Mouse (Mus musculus) intestine, postnatal 0 days (tissue): Measurements from ENCODE around the gene Prkca. TPM values are rescaled to one million over a fixed set of nuclear protein-coding genes. Genes with fewer than 3 reads are reported as not detected.

Experiments used
- ATAC-seq: fragments of 200-750 bp; cut with Nextera tagmentation; 2 replicates; pipeline ENCODE4 v1.8.0; 2017; ENCODE audit warnings: mild to moderate bottlenecking, moderate TSS enrichment, moderate library complexity
- H3K27ac ChIP-seq: fragments of 300-500 bp; sonication (generic); 2 replicates; pipeline ENCODE4 v1.5.1; 2014; ENCODE audit warnings: mild to moderate bottlenecking, low read depth, low read length, moderate library complexity
- H3K27me3 ChIP-seq: fragments of 300-500 bp; sonication (generic); replicated peaks from 2 replicates; pipeline ENCODE4 v1.6.1; 2014; ENCODE audit warnings: low read length, mixed read lengths; ENCODE audit not compliant: control insufficient read depth, insufficient read depth
- H3K36me3 ChIP-seq: fragments of 300-500 bp; sonication (generic); 2 replicates; pipeline ENCODE4 v1.6.1; 2014; ENCODE audit warnings: mild to moderate bottlenecking, moderate library complexity; ENCODE audit not compliant: control insufficient read depth, insufficient read depth
- H3K4me1 ChIP-seq: fragments of 300-500 bp; sonication (generic); replicated peaks from 2 replicates; pipeline ENCODE4 v1.6.1; 2014; ENCODE audit warnings: antibody characterized with exemption, low read length, mixed read lengths; ENCODE audit not compliant: control insufficient read depth, insufficient read depth
- H3K4me2 ChIP-seq: fragments of 300-500 bp; sonication (generic); replicated peaks from 2 replicates; pipeline ENCODE4 v1.6.1; 2014; ENCODE audit warnings: low read depth, mild to moderate bottlenecking, moderate library complexity
- H3K4me3 ChIP-seq: fragments of 300-500 bp; sonication (generic); 2 replicates; pipeline ENCODE4 v1.5.1; 2014; ENCODE audit warnings: low read depth, low read length
- H3K9ac ChIP-seq: fragments of 300-500 bp; sonication (generic); 2 replicates; pipeline ENCODE4 v1.6.1; 2014; ENCODE audit warnings: mild to moderate bottlenecking, low read depth, low read length
- H3K9me3 ChIP-seq: fragments of 300-500 bp; sonication (generic); 2 replicates; pipeline ENCODE4 v1.6.1; 2016; ENCODE audit warnings: mixed run types; ENCODE audit not compliant: control insufficient read depth
- CTCF ChIP-seq: sonication (generic); IDR thresholded peaks from 2 replicates; pipeline ENCODE4 v1.5.1; 2016; ENCODE audit warnings: low read depth, mild to moderate bottlenecking, control low read depth, antibody characterized with exemption, moderate library complexity
- WGBS: fragments of 180-500 bp; shearing (Covaris S2); extraction: QIAGEN DNeasy Blood & Tissue Kit; methylation state at CpG from one replicate; pipeline ENCODE4 v1.1.7; 2014; 5-methylcytosine and 5-hydroxymethylcytosine counted together
- polyA plus RNA-seq: library from polyadenylated mRNA; unstranded; fragments of >200 nt; fragmentation: Nextera tagmentation; extraction: Ambion mirVana; gene quantifications from 2 replicates; pipeline ENCODE4 v1.2.1, GENCODE M21; 2015

The Prkca gene
- polyA plus RNA-seq, 1 experiment from 2014 or later = 14.5 TPM

GRCm38 (mm10) chr11:108282850-108283459, 60.8 kb downstream of the Prkca start:
- peak; percentile 96 for ATAC-seq
- TF ChIP-seq CTCF = peak; percentile 36

GRCm38 (mm10) chr11:108279748-108280373, 63.9 kb downstream of the Prkca start:
- ATAC-seq = 0 out of 2 replicates have a peak, but pooled peaks have one; percentile 13
- H3K27me3 ChIP-seq = no peaks in the 10 kb centered on the region
- no peak overlapping the region for H3K4me3 ChIP-seq
- no peaks in the 10 kb centered on the region for H3K9me3 ChIP-seq
- H3K9ac ChIP-seq = no peak overlapping the region
- no peaks in the 10 kb centered on the region for H3K36me3 ChIP-seq
- 83% methylated on average over 1 of the region's 1 CpGs for WGBS
- H3K27ac ChIP-seq = no peak overlapping the region
- TF ChIP-seq CTCF = no peak
- no peaks in the 10 kb centered on the region for H3K4me1 ChIP-seq
- H3K4me2 ChIP-seq = no peak overlapping the region

More at GRCm38 (mm10) chr11:108282850-108283459, 60.8 kb downstream of the Prkca start:
- Histone ChIP-seq H3K9ac (no peak overlapping the region), H3K9me3 (no peaks in the 10 kb centered on the region), H3K4me2 (no peak overlapping the region), H3K4me1 (peaks cover 11% of the 10 kb centered on the region; the same call in 1 of the 2 replicates), H3K27me3 (no peaks in the 10 kb centered on the region), H3K36me3 (0 out of 2 replicates have a peak, but pooled peaks cover 3% of the 10 kb centered on the region), H3K4me3 (no peak overlapping the region), H3K27ac (peak overlapping the region; percentile 71)
- WGBS = 36% methylated on average over 1 of the region's 1 CpGs

GRCm38 (mm10) chr11:108277096-108277495, 66.6 kb downstream of the Prkca start:
- H3K36me3 ChIP-seq = no peaks in the 10 kb centered on the region
- no peak overlapping the region for H3K4me2 ChIP-seq
- no peak overlapping the region for H3K4me3 ChIP-seq
- H3K4me1 ChIP-seq = no peaks in the 10 kb centered on the region
- no peak overlapping the region for H3K9ac ChIP-seq
- TF ChIP-seq CTCF = no peak
- H3K9me3 ChIP-seq = no peaks in the 10 kb centered on the region
- no peaks in the 10 kb centered on the region for H3K27me3 ChIP-seq
- 75% methylated on average over 8 of the region's 8 CpGs for WGBS
- no peak overlapping the region for H3K27ac ChIP-seq
- no peak for ATAC-seq

- no peak overlapping the region for H3K4me3 ChIP-seq
- H3K9me3 ChIP-seq = no peaks in the 10 kb centered on the region
- no peak overlapping the region for H3K4me2 ChIP-seq
- no peak overlapping the region for H3K27ac ChIP-seq
- peaks cover 7% of the 10 kb centered on the region for H3K4me1 ChIP-seq
- no peaks in the 10 kb centered on the region for H3K27me3 ChIP-seq
- 74% methylated on average over 2 of the region's 2 CpGs for WGBS
- no peaks in the 10 kb centered on the region for H3K36me3 ChIP-seq
- H3K9ac ChIP-seq = no peak overlapping the region
- TF ChIP-seq CTCF = no peak
- ATAC-seq = no peak
Measured at GRCm38 (mm10) chr11:108276148-108276547, 67.6 kb downstream of the Prkca start.

GRCm38 (mm10) chr11:108274046-108274445, 69.7 kb downstream of the Prkca start:
- Histone ChIP-seq H3K27me3 (no peaks in the 10 kb centered on the region), H3K36me3 (no peaks in the 10 kb centered on the region), H3K9me3 (no peaks in the 10 kb centered on the region), H3K27ac (no peak overlapping the region), H3K4me1 (peaks cover 7% of the 10 kb centered on the region), H3K4me3 (no peak overlapping the region), H3K4me2 (no peak overlapping the region), H3K9ac (no peak overlapping the region)
- ATAC-seq = no peak
- WGBS = 61% methylated on average over 7 of the region's 7 CpGs
- no peak for TF ChIP-seq CTCF

- Histone ChIP-seq H3K9ac (no peak overlapping the region), H3K4me1 (peaks cover 7% of the 10 kb centered on the region), H3K36me3 (no peaks in the 10 kb centered on the region), H3K27me3 (no peaks in the 10 kb centered on the region), H3K9me3 (no peaks in the 10 kb centered on the region), H3K4me3 (no peak overlapping the region), H3K4me2 (no peak overlapping the region), H3K27ac (no peak overlapping the region)
- TF ChIP-seq CTCF = no peak
- ATAC-seq = no peak
- WGBS = 87% methylated on average over 12 of the region's 12 CpGs
Measured at GRCm38 (mm10) chr11:108273415-108273965, 70.2 kb downstream of the Prkca start.
